Mouse (Mus musculus): Measurements from ENCODE around the gene Trank1. TPM values are rescaled to one million over a fixed set of nuclear protein-coding genes. Genes with fewer than 3 reads are reported as not detected.

Gene Trank1
- total and polyA plus RNA-seq, 3 experiments: 0.04 TPM; not detected in 2

DNA sequence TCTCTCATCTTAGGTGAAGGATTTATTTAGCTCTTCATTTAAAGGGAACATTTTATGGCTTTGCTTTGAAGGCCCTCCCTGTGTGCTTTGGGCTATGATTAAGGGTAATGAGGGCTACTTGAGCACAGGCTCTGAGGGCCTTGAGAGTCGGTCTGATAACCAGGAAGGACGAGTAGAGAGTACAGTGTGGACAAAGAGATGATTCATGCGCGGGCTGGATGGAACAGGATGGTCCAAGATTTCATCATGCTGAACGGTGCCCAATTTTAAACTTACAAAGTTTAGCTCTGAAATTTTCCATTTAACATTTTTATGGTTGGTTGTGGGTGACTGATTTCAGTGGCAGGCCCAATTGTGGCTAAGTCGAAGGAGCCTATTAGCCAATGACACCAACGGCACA is 5.4 kb upstream of the Trank1 start:
- DNase-seq: no peak
- no peaks in the 10 kb centered on the region for H3K4me1 ChIP-seq (ENCODE audit: control insufficient read depth, insufficient read depth, low read length)
- 77% methylated on average over 7 of the region's 7 CpGs for WGBS
- TF ChIP-seq CTCF (IDR thresholded peaks at IDR 0.05) (no peak), EP300 (IDR thresholded peaks at IDR 0.05; ENCODE audit: insufficient read depth, low read depth, low read length) (no peak), POLR2A (IDR thresholded peaks at IDR 0.05; ENCODE audit: insufficient read depth, low read depth, low read length) (no peak)
- intact Hi-C loops (cut with DNase I): no loop called here
- peaks cover 2% of the 10 kb centered on the region for H3K27me3 ChIP-seq (ENCODE audit: control insufficient read depth, insufficient read depth, low read length)
- no peaks in the 10 kb centered on the region for H3K79me2 ChIP-seq (replicated peaks; ENCODE audit: control insufficient read depth, insufficient read depth, low read length)
- no peak overlapping the region for H3K27ac ChIP-seq
- no peak overlapping the region for H3K9ac ChIP-seq (ENCODE audit: low read depth, low read length)
- H3K4me3 ChIP-seq: no peak overlapping the region
- no peaks in the 10 kb centered on the region for H3K36me3 ChIP-seq (ENCODE audit: control insufficient read depth, insufficient read depth, low read length)

DNA sequence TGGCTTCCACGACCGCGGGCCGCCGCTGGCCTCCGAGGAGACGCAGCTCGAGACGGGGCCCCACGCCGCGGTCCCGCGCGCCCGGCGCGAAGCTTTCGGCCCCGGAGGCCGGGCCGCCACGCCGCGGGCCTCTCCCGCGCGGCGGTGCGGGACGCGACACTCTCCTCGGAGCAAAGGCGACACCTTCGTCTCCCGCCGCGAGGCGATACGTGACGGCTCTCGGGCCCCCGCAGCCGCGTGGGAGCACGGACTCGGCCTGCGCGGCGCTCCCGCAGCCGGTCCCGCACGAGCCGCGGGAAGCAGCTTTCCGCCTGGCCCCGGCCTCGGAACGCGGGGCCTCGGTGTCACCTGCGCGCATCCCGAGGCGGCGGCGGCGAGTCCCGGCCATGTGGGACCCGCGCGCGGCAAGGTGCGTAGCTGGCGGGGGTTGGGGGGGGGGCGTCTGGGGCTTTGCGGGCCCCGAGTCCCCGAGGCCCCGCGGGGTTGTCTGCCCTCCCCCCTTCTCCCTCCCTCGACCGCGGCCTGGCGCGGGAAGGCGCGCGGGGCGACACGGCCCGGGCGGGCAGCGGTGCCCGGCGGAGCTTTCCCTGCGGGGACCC is 403 bp downstream of the Trank1 start:
- TF ChIP-seq POLR2A (IDR thresholded peaks at IDR 0.05; ENCODE audit: insufficient read depth, low read depth, low read length): no peak
- Histone ChIP-seq H3K36me3 (ENCODE audit: control insufficient read depth, insufficient read depth, low read length) (no peaks in the 10 kb centered on the region), H3K27ac (no peak overlapping the region), H3K9ac (ENCODE audit: low read depth, low read length) (no peak overlapping the region), H3K4me3 (no peak overlapping the region), H3K27me3 (ENCODE audit: control insufficient read depth, insufficient read depth, low read length) (peaks cover 20% of the 10 kb centered on the region), H3K79me2 (replicated peaks; ENCODE audit: control insufficient read depth, insufficient read depth, low read length) (no peaks in the 10 kb centered on the region), H3K4me1 (ENCODE audit: control insufficient read depth, insufficient read depth, low read length) (no peaks in the 10 kb centered on the region; the same call in 1 of the 2 replicates)
- no peak for DNase-seq
- 2% methylated on average over 82 of the region's 98 CpGs for WGBS
- intact Hi-C loops (cut with DNase I): no loop called here

DNA sequence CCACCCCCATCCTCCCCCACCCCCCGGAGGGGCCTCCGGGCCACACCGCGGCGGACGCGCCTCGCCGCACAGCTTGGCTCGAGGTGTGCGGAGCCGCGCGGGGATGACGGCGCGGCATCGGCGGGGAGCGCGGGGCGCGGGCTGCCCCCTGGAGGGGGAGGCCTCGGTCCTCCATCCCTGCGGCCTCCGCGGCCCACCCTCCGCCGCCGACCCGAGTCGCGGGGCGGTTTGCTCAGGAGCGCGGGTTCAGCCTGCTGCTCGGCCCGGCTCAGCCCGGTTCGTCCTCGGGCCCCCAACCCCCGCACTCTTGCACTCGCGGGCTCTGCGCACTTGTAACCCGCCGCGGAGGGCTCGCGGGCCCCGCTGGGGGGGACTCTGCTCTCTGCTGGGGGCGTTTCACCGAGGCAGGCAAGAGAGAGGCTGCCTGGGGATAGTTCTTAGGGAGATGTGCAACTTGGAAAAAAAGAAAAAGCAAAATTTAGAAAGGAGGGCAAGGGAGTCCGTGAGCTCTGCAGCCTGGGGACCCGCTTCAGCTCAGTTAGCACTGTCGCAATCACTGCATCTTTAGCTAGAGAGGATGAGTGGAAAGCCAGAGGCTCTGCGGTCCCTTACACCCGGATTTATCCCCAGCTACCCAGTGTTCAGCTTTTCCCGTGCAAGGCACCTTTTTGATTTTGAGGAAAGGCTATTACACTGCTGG is 1.1 kb downstream of the Trank1 start:
- peak overlapping the region; percentile 9; the same call in 1 of the 2 replicates for H3K4me3 ChIP-seq
- H3K36me3 ChIP-seq (ENCODE audit: control insufficient read depth, insufficient read depth, low read length): no peaks in the 10 kb centered on the region
- H3K4me1 ChIP-seq (ENCODE audit: control insufficient read depth, insufficient read depth, low read length): no peaks in the 10 kb centered on the region; the same call in 1 of the 2 replicates
- H3K27me3 ChIP-seq (ENCODE audit: control insufficient read depth, insufficient read depth, low read length): peaks cover 20% of the 10 kb centered on the region
- no peak overlapping the region for H3K27ac ChIP-seq
- intact Hi-C loops (cut with DNase I): no loop called here
- TF ChIP-seq EP300 (IDR thresholded peaks at IDR 0.05; ENCODE audit: insufficient read depth, low read depth, low read length) (no peak), CTCF (IDR thresholded peaks at IDR 0.05) (no peak), POLR2A (IDR thresholded peaks at IDR 0.05; ENCODE audit: insufficient read depth, low read depth, low read length) (no peak)
- no peak for DNase-seq
- 2% methylated on average over 57 of the region's 59 CpGs for WGBS
- no peak overlapping the region for H3K9ac ChIP-seq (ENCODE audit: low read depth, low read length)
- no peaks in the 10 kb centered on the region for H3K79me2 ChIP-seq (replicated peaks; ENCODE audit: control insufficient read depth, insufficient read depth, low read length)

DNA sequence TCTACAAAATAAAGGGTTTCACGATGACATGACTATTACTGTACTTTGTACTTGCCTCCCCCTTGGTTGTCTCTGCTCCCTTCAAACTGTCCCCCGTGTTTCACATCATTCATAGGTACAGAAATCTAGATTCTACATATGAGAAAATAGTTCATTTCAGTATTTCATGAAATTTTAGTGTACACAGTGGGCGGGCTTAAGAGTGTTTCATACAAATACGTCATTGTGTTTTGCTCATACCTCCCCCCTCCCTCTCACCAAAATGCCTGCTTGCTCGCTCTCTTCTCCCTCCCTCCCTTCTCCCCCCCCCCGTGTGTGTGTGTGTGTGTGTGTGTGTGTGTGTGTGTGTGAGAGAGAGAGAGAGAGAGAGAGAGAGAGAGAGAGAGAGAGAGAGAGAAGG is 1.8 kb downstream of the Trank1 start:
- Histone ChIP-seq H3K27me3 (ENCODE audit: control insufficient read depth, insufficient read depth, low read length) (peaks cover 20% of the 10 kb centered on the region), H3K36me3 (ENCODE audit: control insufficient read depth, insufficient read depth, low read length) (no peaks in the 10 kb centered on the region), H3K9ac (ENCODE audit: low read depth, low read length) (no peak overlapping the region), H3K4me1 (ENCODE audit: control insufficient read depth, insufficient read depth, low read length) (no peaks in the 10 kb centered on the region; the same call in 1 of the 2 replicates), H3K27ac (no peak overlapping the region), H3K79me2 (replicated peaks; ENCODE audit: control insufficient read depth, insufficient read depth, low read length) (no peaks in the 10 kb centered on the region), H3K4me3 (no peak overlapping the region)
- 14% methylated on average over 5 of the region's 6 CpGs for WGBS
- TF ChIP-seq POLR2A (IDR thresholded peaks at IDR 0.05; ENCODE audit: insufficient read depth, low read depth, low read length) (no peak), CTCF (IDR thresholded peaks at IDR 0.05) (no peak), EP300 (IDR thresholded peaks at IDR 0.05; ENCODE audit: insufficient read depth, low read depth, low read length) (no peak)
- DNase-seq: no peak
- intact Hi-C loops (cut with DNase I): no loop called here

DNA sequence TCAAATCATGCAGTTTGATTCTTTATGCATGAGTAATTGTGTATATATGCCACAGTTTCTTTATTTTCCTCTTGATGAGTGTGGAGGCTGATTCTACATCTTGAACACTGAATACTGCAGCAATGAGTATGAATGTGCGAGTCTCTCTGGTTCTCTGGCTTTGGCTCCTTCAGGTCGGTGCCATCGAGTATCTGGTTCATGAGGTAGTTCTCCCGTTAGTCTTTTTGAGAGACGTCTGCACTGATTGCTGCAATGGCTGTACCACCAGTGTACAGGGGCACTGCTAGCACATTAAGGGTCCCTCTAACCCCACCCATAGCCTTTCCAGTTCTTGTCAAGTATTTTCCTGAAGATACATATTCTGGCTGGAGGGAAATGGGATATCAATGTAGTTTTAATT is 2.3 kb downstream of the Trank1 start:
- peaks cover 20% of the 10 kb centered on the region for H3K27me3 ChIP-seq (ENCODE audit: control insufficient read depth, insufficient read depth, low read length)
- intact Hi-C loops (cut with DNase I): no loop called here

DNA sequence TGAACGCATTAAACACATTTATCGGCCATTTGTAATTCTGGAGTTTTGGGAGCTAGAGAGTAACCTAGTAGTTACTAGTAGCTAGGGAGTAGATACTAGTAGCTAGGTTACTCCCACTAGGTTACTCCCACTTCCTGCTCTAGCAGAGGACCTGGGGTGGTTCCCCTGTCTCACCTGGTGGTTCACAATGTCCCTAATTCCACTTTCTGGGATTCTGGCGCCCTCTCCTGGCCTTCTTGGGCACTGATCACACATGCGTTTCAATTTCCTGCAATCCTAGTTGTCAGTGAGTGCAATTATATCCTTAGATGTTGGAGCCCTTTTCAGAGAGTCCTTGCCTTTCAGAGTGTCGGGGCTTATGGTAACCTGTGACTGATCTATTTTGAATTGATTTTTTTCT is 2.7 kb downstream of the Trank1 start:
- WGBS: 33% methylated on average over 5 of the region's 5 CpGs
- H3K4me1 ChIP-seq (ENCODE audit: control insufficient read depth, insufficient read depth, low read length): no peaks in the 10 kb centered on the region; the same call in 1 of the 2 replicates
- TF ChIP-seq POLR2A (IDR thresholded peaks at IDR 0.05; ENCODE audit: insufficient read depth, low read depth, low read length) (no peak), CTCF (IDR thresholded peaks at IDR 0.05) (peak; percentile 69)
- no peaks in the 10 kb centered on the region for H3K79me2 ChIP-seq (replicated peaks; ENCODE audit: control insufficient read depth, insufficient read depth, low read length)
- intact Hi-C loops (cut with DNase I): no loop called here
- DNase-seq: peak in 1 of 2 experiments; percentile 38
- H3K9ac ChIP-seq (ENCODE audit: low read depth, low read length): no peak overlapping the region
- no peak overlapping the region for H3K27ac ChIP-seq
- H3K36me3 ChIP-seq (ENCODE audit: control insufficient read depth, insufficient read depth, low read length): no peaks in the 10 kb centered on the region
- H3K4me3 ChIP-seq: no peak overlapping the region
- peaks cover 20% of the 10 kb centered on the region for H3K27me3 ChIP-seq (ENCODE audit: control insufficient read depth, insufficient read depth, low read length)

More for the DNA sequence above, 2.3 kb downstream of the Trank1 start:
- Histone ChIP-seq H3K9ac (ENCODE audit: low read depth, low read length) (no peak overlapping the region), H3K79me2 (replicated peaks; ENCODE audit: control insufficient read depth, insufficient read depth, low read length) (no peaks in the 10 kb centered on the region), H3K27ac (no peak overlapping the region), H3K4me1 (ENCODE audit: control insufficient read depth, insufficient read depth, low read length) (no peaks in the 10 kb centered on the region; the same call in 1 of the 2 replicates), H3K36me3 (ENCODE audit: control insufficient read depth, insufficient read depth, low read length) (no peaks in the 10 kb centered on the region), H3K4me3 (no peak overlapping the region)
- TF ChIP-seq POLR2A (IDR thresholded peaks at IDR 0.05; ENCODE audit: insufficient read depth, low read depth, low read length): no peak
- TF ChIP-seq EP300 (IDR thresholded peaks at IDR 0.05; ENCODE audit: insufficient read depth, low read depth, low read length): no peak
- no peak for TF ChIP-seq CTCF (IDR thresholded peaks at IDR 0.05)
- WGBS: 23% methylated on average over 5 of the region's 5 CpGs
- no peak for DNase-seq

Data from heart, adult 2 months (tissue).